Mouse (Mus musculus): Measurements from ENCODE around the gene Spire2. TPM values are rescaled to one million over a fixed set of nuclear protein-coding genes. Genes with fewer than 3 reads are reported as not detected.
A peak's percentile ranks its signal among the peaks of the same experiment; 100 is the strongest.

Spire2 gene
- polyA plus RNA-seq, 1 experiment from 2014 or later = 5.4 TPM

DNA sequence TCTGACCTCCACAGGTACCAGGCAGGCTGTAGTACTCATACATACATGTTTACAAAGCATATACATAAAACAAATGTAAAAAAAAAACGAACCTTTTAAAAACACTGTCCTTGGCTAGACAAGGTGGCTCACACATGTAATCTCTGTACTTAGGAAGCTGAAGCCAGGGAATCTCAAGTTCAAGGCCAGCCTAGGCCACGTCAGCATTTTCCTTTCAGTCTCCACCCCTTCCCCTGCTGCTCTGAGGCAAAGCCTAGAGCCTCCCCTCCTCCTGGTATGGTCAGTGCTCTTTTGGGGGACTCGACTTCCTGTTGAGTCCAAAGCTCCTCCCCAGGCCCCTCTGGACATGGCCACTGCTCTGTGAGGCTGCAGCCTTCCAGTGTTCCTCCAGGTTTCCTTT, 54.5 kb downstream of the Spire2 start:
- Histone ChIP-seq H3K9ac (no peak overlapping the region), H3K27me3 (replicated peaks) (no peaks in the 10 kb centered on the region), H3K27ac (no peak overlapping the region)

DNA sequence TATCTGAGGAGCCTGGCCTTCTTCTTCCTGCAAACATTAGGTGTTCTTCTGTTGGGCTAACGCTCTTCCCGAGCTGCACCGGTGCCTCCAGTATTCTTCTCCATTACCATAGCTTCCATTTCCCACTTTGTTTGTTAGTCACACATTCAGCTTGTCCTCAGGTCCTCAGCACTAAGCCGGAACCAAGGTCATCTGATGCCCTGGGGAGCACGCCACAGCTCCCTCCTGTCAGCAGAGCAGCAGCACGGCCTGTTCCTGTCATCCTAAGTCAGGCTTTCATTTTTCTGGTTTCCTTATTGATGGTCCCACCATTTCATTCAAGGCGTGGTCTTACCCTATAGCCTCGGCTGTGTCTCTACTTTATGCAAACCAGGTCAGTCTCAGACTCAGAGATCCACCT, 55.3 kb downstream of the Spire2 start:
- Histone ChIP-seq H3K27ac (no peak overlapping the region), H3K27me3 (replicated peaks) (no peaks in the 10 kb centered on the region), H3K36me3 (peaks cover 78% of the 10 kb centered on the region), H3K4me1 (no peaks in the 10 kb centered on the region), H3K9ac (no peak overlapping the region), H3K4me3 (replicated peaks) (no peak overlapping the region), H3K4me2 (no peak overlapping the region), H3K9me3 (no peaks in the 10 kb centered on the region)
- ATAC-seq (ENCODE audit: insufficient read depth, low FRiP score, low read depth) = no peak
- 84% methylated on average over 8 of the region's 8 CpGs for WGBS

More for the DNA sequence above, 54.5 kb downstream of the Spire2 start:
- H3K9me3 ChIP-seq = no peaks in the 10 kb centered on the region
- no peaks in the 10 kb centered on the region for H3K4me1 ChIP-seq
- H3K36me3 ChIP-seq = peaks cover 79% of the 10 kb centered on the region
- no peak for ATAC-seq (ENCODE audit: insufficient read depth, low FRiP score, low read depth)
- H3K4me3 ChIP-seq (replicated peaks) = no peak overlapping the region
- WGBS = 68% methylated on average over 3 of the region's 3 CpGs
- no peak overlapping the region for H3K4me2 ChIP-seq

DNA sequence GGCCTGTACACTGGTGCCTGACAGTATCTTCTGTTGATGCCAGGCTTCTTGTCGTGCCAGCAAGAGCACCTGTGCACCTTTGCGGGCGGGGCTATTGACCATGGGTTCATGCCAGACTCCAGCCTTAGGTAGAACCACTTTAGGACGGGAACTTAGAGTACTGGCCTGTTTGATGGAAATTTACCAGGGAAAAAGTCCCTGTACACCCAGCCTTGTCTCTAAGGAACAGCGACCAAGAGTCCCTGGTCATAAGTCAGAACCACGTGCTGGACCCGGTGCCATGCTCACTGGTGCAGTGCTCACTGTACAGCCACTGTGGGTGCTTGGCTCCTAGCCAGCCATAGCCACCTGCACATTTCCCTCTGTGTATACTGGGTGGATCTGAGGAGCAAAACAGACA, 56.5 kb downstream of the Spire2 start:
- H3K4me3 ChIP-seq (replicated peaks) = no peak overlapping the region
- WGBS = 93% methylated on average over 7 of the region's 7 CpGs
- no peak overlapping the region for H3K27ac ChIP-seq
- H3K36me3 ChIP-seq = peaks cover 77% of the 10 kb centered on the region
- H3K9me3 ChIP-seq = no peaks in the 10 kb centered on the region
- H3K9ac ChIP-seq = no peak overlapping the region
- H3K4me1 ChIP-seq = no peaks in the 10 kb centered on the region
- H3K27me3 ChIP-seq (replicated peaks) = no peaks in the 10 kb centered on the region
- no peak for ATAC-seq (ENCODE audit: insufficient read depth, low FRiP score, low read depth)
- no peak overlapping the region for H3K4me2 ChIP-seq

DNA sequence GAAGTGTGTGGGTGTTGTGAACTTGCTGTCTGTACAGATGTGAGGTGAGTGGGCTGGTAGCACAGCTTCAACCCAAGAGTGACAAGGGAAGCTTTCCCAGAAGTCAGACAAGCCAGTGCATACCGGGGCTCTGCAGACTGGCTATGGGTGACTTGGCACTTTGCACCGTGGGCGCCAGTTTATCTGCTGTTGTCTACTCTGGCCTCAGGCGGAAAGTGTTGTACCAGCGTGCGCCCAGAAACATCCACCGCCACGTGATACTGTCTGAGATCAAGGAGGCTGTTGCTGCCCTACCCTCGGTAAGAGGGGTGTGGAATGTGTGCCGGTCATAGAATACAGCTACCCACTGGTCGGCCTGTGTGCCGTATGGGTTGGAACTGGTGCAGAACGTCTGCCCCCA, 65.8 kb downstream of the Spire2 start:
- Histone ChIP-seq H3K36me3 (peaks cover 77% of the 10 kb centered on the region), H3K4me1 (no peaks in the 10 kb centered on the region), H3K9ac (no peak overlapping the region), H3K27ac (no peak overlapping the region), H3K4me3 (replicated peaks) (no peak overlapping the region), H3K27me3 (replicated peaks) (no peaks in the 10 kb centered on the region), H3K9me3 (no peaks in the 10 kb centered on the region), H3K4me2 (no peak overlapping the region)
- WGBS = 92% methylated on average over 13 of the region's 13 CpGs
- ATAC-seq (ENCODE audit: insufficient read depth, low FRiP score, low read depth) = no peak

DNA sequence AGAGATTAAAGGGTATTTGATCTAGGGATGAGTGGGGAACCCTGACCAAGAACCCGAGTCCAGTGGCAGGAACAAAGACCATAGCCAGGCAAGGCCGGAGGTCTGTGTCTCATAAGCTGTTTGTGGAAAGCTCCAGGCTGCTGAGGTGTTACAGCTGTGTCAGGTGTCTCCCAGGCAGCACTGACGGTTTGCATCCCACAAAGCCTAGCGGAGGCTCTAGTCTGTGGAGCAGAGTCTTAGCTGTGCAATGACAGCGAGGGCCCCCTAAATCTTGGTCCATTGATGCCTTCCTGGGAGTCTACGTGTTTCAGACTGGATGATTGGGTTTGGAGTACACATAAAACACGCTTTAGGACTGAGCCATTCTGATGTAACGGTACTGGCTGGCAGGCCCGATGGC, 69.4 kb downstream of the Spire2 start:
- Histone ChIP-seq H3K27ac (no peak overlapping the region), H3K4me1 (no peaks in the 10 kb centered on the region), H3K4me3 (replicated peaks) (no peak overlapping the region), H3K9me3 (no peaks in the 10 kb centered on the region), H3K36me3 (peaks cover 44% of the 10 kb centered on the region), H3K27me3 (replicated peaks) (no peaks in the 10 kb centered on the region), H3K9ac (no peak overlapping the region), H3K4me2 (no peak overlapping the region)
- ATAC-seq (ENCODE audit: insufficient read depth, low FRiP score, low read depth) = no peak
- WGBS = 91% methylated on average over 9 of the region's 9 CpGs

DNA sequence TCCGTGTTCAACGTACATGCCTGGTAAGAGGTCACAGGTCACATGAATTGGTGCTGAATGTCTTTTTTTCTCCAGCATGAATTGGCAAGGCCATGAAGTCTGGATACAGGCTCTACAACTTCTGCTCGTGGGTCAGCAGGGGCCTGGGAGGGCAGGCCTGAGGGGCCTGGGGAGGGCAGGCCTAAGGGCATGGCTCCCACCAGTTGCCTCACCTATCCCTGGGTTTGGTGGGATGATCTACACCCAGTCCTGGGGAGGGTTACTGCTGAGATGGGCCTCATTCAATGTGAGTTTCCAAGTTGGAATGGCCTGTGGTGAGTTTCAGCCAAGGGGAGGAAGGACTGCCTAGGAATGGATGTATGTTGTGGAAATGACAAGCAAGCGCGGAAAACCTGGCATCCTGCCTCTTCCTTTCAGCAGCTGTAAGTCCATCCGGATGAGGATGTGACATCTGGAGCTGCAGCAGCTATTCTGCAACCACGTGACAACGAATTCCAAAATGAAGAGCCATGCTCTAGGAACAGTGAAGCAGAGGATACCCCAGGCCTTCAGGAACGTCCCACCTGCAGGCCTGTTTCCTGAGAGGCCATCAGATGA, 70.3 kb downstream of the Spire2 start:
- no peak overlapping the region for H3K4me2 ChIP-seq
- no peak for ATAC-seq (ENCODE audit: insufficient read depth, low FRiP score, low read depth)
- WGBS = 82% methylated on average over 9 of the region's 9 CpGs

DNA sequence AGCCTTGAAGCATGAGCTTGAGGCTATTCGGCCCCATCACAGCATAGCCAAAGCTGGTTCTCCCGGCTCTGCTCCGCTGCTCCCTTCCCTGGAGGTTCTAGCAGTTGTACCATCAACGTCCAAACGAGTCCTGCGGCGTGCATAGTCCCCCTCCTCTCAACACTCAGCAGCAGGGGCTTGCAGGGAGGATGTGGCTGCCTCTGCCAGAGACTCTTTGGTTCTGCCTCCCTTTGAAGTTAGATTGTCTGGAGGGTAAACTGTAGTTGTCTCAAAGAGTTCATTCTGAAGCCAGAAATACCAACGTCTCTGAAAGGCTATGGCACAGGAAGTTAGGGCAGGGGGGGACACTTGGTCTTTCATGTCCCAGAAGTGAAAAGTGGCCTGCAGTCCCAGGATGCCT, 72.0 kb downstream of the Spire2 start:
- ATAC-seq (ENCODE audit: insufficient read depth, low FRiP score, low read depth) = no peak

More for the DNA sequence above, 70.3 kb downstream of the Spire2 start:
- Histone ChIP-seq H3K9ac (no peak overlapping the region), H3K27me3 (replicated peaks) (peaks cover 2% of the 10 kb centered on the region; the same call in 1 of the 2 replicates), H3K4me3 (replicated peaks) (no peak overlapping the region), H3K27ac (no peak overlapping the region), H3K9me3 (no peaks in the 10 kb centered on the region), H3K36me3 (peaks cover 36% of the 10 kb centered on the region), H3K4me1 (no peaks in the 10 kb centered on the region)

DNA sequence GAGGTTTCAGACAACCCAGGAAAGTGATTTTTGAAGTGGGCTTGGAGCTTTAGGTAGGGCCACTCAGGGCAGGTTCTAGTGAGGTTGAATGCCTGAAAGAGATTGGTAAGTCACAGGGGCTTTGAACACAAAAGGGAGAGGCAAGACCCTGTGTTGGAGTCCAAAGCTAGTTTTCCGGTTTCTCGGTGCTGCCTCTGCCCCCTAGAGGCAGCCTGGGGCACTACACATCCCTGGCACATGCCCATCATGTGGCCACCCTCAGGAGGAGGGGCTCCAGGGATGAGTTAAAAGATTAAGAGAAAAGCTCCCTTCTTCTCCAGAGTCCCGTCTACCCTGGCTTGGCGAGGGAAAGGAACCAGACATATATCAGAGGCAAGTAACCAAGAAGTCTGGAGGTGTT, 74.3 kb downstream of the Spire2 start, which contains the start of gene Mc1r:
Mc1r (plus strand) TSS at position 322 of the 400 bp plus-strand sequence.
- Histone ChIP-seq H3K9ac (no peak within 1 kb of the TSS), H3K4me1 (peaks cover 14% of the 10 kb centered on the region), H3K4me3 (replicated peaks) (no peak within 1 kb of the TSS), H3K36me3 (peaks cover 4% of the 10 kb centered on the region; the same call in 1 of the 2 replicates), H3K27ac (no peak within 1 kb of the TSS), H3K27me3 (replicated peaks) (peaks cover 39% of the 10 kb centered on the region), H3K4me2 (no peak within 1 kb of the TSS), H3K9me3 (no peaks in the 10 kb centered on the region)
- no peak for ATAC-seq (ENCODE audit: insufficient read depth, low FRiP score, low read depth)
- WGBS = 11% methylated on average over 4 of the region's 4 CpGs

More for the DNA sequence above, 72.0 kb downstream of the Spire2 start:
- no peaks in the 10 kb centered on the region for H3K4me1 ChIP-seq
- H3K9me3 ChIP-seq = no peaks in the 10 kb centered on the region
- H3K9ac ChIP-seq = no peak overlapping the region
- no peak overlapping the region for H3K4me3 ChIP-seq (replicated peaks)
- 51% methylated on average over 8 of the region's 8 CpGs for WGBS
- peaks cover 22% of the 10 kb centered on the region; the same call in 1 of the 2 replicates for H3K36me3 ChIP-seq
- H3K27me3 ChIP-seq (replicated peaks) = peaks cover 16% of the 10 kb centered on the region
- no peak overlapping the region for H3K27ac ChIP-seq
- H3K4me2 ChIP-seq = no peak overlapping the region

DNA sequence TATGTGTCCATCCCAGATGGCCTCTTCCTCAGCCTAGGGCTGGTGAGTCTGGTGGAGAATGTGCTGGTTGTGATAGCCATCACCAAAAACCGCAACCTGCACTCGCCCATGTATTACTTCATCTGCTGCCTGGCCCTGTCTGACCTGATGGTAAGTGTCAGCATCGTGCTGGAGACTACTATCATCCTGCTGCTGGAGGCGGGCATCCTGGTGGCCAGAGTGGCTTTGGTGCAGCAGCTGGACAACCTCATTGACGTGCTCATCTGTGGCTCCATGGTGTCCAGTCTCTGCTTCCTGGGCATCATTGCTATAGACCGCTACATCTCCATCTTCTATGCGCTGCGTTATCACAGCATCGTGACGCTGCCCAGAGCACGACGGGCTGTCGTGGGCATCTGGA, 75.1 kb downstream of the Spire2 start:
- H3K27ac ChIP-seq = no peak overlapping the region
- no peaks in the 10 kb centered on the region for H3K36me3 ChIP-seq
- H3K9ac ChIP-seq = no peak overlapping the region
- H3K9me3 ChIP-seq = no peaks in the 10 kb centered on the region
- H3K4me1 ChIP-seq = peaks cover 18% of the 10 kb centered on the region
- peaks cover 47% of the 10 kb centered on the region for H3K27me3 ChIP-seq (replicated peaks)
- ATAC-seq (ENCODE audit: insufficient read depth, low FRiP score, low read depth) = no peak
- 80% methylated on average over 13 of the region's 13 CpGs for WGBS
- H3K4me2 ChIP-seq = no peak overlapping the region
- no peak overlapping the region for H3K4me3 ChIP-seq (replicated peaks)

DNA sequence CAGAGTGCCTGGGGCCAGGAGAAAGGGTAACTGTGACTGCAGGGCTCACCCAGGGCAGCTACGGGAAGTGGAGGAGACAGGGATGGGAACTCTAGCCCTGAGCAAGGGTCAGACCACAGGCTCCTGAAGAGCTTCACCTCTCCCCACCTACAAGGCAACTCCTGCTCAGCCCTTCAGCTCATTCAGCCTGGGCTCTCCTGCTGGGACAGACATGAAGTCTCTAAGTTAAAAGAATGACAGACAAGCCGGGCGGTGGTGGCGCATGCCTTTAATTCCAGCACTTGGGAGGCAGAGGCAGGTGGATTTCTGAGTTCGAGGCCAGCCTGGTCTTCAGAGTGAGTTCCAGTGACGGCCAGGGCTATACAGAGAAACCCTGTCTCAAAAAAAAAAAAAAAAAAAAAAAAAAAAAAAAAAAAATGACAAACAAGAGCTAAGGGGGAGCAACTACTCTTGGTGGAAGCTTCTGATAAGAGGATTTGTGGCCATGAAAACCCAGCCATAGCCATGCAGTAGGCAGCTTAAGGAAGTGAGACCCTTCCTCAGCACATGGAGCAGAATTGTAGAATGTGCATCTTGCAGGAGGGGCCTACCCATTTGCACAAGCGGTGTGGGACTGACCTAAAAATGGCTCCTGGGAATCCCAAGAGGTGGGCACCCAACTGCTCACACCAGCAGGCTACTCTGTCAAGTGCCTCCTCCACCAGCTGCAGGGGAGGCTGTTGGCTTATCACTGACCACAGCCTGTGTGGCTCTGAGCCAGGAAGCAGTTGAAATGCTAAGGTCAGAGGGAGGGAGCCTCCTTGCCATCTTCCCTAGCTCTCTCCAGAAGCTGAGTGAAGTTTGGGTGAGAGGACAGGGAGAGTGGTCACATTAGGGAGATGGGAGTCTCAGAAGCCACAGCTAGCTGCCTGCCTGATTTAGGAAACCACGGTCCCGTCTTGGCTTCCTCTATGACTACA, 76.4 kb downstream of the Spire2 start:
- Histone ChIP-seq H3K27me3 (replicated peaks) (peaks cover 60% of the 10 kb centered on the region), H3K4me3 (replicated peaks) (no peak overlapping the region), H3K4me2 (no peak overlapping the region), H3K36me3 (no peaks in the 10 kb centered on the region), H3K27ac (no peak overlapping the region), H3K9ac (no peak overlapping the region), H3K9me3 (no peaks in the 10 kb centered on the region), H3K4me1 (peaks cover 18% of the 10 kb centered on the region)
- 68% methylated on average over 9 of the region's 9 CpGs for WGBS
- ATAC-seq (ENCODE audit: insufficient read depth, low FRiP score, low read depth) = no peak

DNA sequence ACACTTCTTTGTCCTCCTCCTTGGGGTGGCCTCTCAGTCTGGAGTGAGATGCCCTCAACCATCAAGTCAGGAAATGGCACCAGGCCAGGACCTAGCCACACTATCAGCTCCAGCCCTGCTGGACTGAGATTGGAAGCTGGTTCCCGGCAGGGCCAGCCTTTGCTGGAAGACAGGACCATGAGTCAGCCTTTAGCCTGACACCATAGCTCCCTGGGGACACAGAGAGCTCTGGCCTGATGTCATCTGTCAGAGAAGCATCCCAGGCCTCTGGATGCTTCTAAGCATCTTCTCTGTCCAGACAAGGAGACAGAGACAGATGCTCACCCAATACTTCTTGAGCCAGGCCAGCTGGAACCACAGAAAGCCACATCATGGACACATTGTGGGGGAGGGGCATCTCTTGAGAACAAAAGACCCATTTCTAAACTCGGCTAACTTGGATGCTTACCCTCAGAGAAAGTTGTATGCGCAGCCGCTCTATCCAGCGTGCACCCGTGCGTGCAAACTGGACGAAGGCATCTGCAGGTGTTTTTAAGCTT, 77.6 kb downstream of the Spire2 start:
- Histone ChIP-seq H3K4me2 (no peak overlapping the region), H3K4me3 (replicated peaks) (no peak overlapping the region), H3K9me3 (no peaks in the 10 kb centered on the region), H3K9ac (no peak overlapping the region), H3K27me3 (replicated peaks) (peaks cover 61% of the 10 kb centered on the region), H3K36me3 (no peaks in the 10 kb centered on the region), H3K4me1 (peaks cover 18% of the 10 kb centered on the region), H3K27ac (no peak overlapping the region)
- WGBS = 66% methylated on average over 8 of the region's 8 CpGs
- no peak for ATAC-seq (ENCODE audit: insufficient read depth, low FRiP score, low read depth)

DNA sequence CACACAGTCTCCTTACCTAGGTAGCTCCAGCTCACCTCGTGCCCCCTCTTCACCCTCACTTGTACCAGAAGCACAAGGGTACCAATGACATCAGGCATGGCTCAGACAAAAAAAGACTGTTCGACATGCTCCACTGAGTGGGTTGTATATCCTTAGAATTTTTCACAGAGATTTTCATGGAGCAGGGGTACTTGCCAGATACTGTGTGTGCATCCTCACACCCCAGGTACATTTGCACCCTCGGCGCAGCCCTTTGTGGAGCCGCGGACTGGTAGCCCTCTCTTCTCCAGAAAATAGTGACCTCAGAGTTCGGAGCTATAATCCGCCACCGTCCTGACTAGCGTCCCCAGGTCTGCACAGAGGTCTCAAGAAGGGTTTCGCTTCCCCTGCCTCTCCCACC, 78.3 kb downstream of the Spire2 start:
- H3K9ac ChIP-seq = no peak overlapping the region
- H3K4me3 ChIP-seq (replicated peaks) = peak overlapping the region; percentile 34
- H3K4me2 ChIP-seq = peak overlapping the region; percentile 56

More for the DNA sequence above, 78.3 kb downstream of the Spire2 start:
- H3K36me3 ChIP-seq = no peaks in the 10 kb centered on the region
- H3K27me3 ChIP-seq (replicated peaks) = peaks cover 61% of the 10 kb centered on the region
- no peak for ATAC-seq (ENCODE audit: insufficient read depth, low FRiP score, low read depth)
- WGBS = 14% methylated on average over 11 of the region's 11 CpGs
- H3K4me1 ChIP-seq = peaks cover 18% of the 10 kb centered on the region
- H3K9me3 ChIP-seq = no peaks in the 10 kb centered on the region
- H3K27ac ChIP-seq = no peak overlapping the region

Measured in stomach, embryonic 15.5 days (tissue).